Mouse (Mus musculus) kidney, postnatal 4 days (tissue): ENCODE measurements around the gene Dhcr24.

Experiments
- DNase-seq, 2 experiments: peaks; one replicate each; pipeline ENCODE4 v3.0.0; 2021; ENCODE audit warnings: mixed read lengths in 2 of 2

Dhcr24 gene

GRCm38 (mm10) chr4:106606639-106607554 is 46.1 kb downstream of the Dhcr24 start:
- DNase-seq: no peak

- DNase-seq: no peak
These were observed 47.1 kb downstream of the Dhcr24 start for GRCm38 (mm10) chr4:106607905-106608304.

GRCm38 (mm10) chr4:106613105-106613504 is 52.3 kb downstream of the Dhcr24 start:
- no peak for DNase-seq

- DNase-seq: no peak
These were observed 52.7 kb downstream of the Dhcr24 start for GRCm38 (mm10) chr4:106613560-106613959.

DNA sequence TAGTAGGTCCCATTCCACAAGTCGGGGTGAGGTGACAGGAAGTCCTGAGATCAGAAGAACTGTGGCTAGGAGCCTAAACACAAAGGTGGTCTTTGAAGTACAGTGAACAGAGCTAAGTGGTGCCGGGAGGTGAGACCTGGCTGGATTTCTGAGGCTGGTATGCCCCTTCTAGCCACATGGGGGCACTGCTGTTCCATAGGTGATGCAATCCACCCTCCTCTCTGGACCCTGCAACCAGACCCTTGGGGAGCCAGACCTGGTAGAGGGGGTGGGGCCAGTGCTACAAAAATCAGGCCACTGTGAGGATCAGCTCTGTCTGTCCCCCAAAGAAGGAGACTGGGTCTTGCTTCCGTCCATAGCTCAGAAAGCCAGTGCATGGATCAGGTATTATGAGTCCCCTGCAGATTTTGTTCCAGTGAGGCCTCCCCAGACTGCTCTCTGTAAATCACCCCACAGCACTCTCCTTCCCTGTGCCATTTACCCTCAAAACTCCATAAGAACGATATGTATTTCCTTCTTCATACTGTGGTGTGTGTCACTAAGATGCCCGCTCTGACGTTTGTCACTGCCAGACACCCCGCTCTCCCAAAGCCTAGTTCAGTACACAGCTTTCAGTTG is 53.5 kb downstream of the Dhcr24 start:
- DNase-seq: peak; percentile 83 to 84

GRCm38 (mm10) chr4:106614881-106615280 is 54.0 kb downstream of the Dhcr24 start:
- DNase-seq: no peak

GRCm38 (mm10) chr4:106615637-106616036 is 54.8 kb downstream of the Dhcr24 start:
- DNase-seq: no peak

DNA sequence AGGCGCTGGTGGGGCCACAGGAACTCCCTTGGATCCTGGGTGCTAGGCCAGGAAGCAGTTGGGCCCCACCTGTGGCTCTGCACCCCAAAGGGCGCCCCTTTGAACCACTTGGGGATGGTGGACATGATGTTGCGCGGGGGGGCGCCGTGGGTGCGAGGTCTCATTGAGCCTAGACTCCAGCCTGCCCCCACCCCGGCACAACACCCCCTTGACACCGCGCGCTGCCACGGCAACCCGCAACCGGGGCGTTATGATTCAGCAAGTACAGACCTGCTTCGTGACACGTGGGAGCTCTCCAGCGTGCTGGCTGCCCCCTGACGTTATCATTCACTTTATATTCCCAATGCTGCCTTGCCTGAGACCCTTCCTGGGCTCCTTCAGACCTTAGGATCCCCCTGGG is 56.2 kb downstream of the Dhcr24 start, which contains the start of gene Lexm:
TSS of gene Lexm (minus strand) at position 186 of the 400 bp plus-strand sequence.
- peak; percentile 54 to 59 for DNase-seq

DNA sequence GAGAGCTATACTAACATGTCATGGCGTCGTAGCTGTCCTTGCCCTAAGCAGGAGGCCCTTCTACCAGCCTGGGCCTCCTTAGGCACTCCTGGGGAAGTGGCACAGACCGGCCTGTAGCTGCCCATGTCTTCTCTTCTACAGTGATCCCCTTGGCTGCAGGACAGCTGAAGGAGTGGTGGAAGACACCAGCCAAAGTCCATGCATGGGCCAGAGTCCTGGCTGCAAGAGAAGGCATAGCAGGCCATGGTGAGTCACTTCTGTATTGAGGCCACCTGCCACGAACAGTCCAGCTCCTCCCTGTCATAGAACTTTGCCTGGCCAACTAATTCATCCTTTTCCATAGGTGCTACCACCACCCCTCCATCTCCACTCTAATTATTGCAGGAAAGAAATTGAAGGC is 58.1 kb downstream of the Dhcr24 start:
- no peak for DNase-seq

DNA sequence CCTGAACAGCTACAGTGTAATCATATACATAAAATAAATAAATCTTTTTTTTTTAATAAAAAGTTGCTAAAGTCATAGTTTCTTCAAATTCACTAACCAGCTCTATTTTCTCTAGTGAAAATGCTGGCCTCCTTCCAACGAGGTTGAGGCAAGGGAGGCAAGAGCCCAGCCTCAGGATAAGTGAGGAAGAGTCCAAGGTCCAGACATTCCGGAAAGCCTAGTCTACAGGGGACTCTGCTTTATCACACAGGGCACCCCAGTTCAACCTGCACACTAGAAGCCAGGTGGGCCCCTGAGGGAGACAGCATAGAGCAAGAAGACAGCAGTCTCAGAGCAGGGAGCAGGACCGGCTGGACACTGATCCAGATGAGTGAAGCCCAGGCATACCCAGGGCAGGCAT is 60.6 kb downstream of the Dhcr24 start:
- DNase-seq: no peak

DNA sequence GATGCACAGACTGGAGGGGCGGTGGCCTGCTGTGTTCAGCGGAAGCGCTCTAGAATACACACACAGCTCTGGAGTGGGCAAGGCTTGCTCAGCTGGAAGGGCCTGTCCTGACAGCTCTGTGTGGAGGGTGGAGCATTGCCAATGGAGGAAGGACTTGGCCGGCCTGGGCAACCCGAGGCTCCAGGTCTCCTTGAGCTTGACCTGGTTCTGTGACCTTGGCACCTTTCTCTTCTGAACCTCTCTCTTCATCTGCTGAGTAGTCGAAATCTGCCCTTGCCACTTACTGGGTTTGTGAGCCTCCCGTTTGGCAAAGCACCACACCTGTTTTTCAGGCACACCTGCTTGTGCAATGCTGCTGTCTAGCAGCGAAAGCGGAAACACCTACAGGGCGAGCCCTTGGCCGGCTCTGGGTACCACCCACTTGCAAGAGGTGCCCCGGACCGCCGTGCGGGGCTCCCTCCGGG is 61.2 kb downstream of the Dhcr24 start, which contains the start of gene Ttc22:
TSS of gene Ttc22 (plus strand) at position 403 of the 464 bp plus-strand sequence.
- no peak for DNase-seq

DNA sequence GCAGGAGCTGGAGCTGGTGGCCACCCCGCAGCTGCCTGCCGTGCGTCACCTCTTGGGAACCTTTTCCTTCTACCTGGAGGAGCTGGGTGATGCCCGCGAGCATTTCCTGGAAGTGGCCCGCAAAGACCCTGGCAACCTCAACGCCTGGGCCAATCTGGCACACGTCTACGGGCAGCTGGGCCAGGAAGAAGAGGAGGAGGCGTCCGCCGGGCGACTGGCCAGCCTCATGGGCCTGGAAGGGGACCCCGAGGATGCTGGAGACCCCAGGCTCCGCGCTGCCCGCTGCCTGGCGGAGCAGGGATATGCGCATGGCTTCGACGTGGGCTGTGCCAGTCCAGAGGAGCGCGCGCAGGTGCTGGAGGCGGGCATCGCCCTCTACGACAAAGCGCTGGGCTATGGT is 61.9 kb downstream of the Dhcr24 start:
- DNase-seq: no peak

DNA sequence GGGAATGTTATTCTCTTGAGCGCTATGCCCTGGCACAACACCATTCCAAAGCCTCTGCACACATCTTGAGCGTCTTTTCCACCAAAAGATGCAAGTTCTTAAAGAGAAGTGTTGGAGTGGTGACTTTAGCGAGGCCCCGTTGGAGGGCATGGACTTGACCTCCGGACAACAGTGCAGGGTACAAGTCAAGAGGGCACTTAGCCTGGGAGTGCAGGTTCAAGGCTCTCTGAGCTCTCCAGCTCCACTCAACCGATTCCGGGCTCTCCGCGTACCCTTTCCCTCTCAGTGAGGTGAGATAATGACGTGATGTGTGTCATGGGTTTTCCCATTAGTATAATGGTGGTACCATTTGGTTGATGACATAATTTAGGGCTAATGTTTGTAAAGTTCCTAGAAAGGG is 63.4 kb downstream of the Dhcr24 start:
- no peak for DNase-seq

DNA sequence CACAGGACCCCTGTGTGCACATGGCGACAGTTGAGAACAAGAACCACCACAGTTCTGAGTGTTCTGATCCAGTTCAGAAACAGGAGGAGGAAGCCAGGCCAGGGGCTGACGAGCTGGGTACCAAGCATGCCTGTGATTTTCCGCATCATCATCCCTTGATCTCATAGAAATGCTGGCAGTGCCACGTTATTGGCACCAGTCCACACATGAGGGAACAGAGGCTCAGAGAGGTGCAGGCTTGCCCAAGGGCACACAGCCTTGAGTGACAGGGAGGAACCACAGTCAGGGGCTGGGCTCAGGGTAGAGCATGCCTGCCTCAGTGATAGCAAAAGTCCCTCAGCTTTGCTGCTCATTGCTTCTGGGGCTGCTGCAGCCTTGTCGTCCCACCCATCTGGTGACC is 67.0 kb downstream of the Dhcr24 start:
- DNase-seq: no peak

GRCm38 (mm10) chr4:106628650-106629360 is 68.0 kb downstream of the Dhcr24 start:
- DNase-seq: peak in 1 of 2 experiments; percentile 65

DNA sequence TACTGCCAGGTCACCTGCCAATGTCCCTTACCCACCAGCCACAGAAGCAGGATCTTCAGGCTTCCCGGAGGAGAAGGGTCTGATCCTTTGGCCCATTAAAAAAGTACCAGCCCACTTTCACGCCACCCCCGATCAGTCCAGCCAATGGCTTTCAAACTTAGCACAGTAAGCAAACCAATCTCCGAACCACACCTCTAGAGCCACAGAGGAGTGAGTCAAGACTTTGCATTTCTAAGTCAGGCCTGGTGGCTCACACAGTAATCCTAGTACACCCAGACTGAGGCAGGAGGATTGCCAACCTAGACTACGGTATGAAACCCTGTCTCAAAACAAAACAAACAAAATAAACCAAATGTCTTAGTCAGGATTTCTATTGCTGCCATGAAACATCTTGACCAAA is 68.5 kb downstream of the Dhcr24 start:
- DNase-seq: peak in 1 of 2 experiments; percentile 44

GRCm38 (mm10) chr4:106630333-106631220 is 69.7 kb downstream of the Dhcr24 start:
- peak; percentile 81 to 83 for DNase-seq

DNA sequence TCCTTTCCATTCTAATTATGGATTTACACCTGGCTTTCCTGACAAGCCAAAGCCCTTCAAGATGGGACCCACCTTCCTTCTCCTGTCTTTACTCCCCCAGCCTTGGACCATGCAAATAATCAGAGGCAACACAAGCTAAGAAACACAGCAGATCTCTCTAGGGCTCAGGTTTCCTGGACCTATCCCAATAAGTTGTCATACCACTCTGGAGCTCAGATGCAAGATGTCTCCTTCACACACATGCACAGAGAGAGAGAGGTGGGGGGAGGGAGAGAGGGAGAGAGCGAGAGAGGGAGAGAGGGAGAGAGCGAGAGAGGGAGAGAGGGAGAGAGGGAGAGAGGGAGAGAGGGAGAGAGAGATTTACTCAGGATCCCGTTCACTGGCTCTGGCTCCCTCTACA is 71.5 kb downstream of the Dhcr24 start:
- DNase-seq: no peak

DNA sequence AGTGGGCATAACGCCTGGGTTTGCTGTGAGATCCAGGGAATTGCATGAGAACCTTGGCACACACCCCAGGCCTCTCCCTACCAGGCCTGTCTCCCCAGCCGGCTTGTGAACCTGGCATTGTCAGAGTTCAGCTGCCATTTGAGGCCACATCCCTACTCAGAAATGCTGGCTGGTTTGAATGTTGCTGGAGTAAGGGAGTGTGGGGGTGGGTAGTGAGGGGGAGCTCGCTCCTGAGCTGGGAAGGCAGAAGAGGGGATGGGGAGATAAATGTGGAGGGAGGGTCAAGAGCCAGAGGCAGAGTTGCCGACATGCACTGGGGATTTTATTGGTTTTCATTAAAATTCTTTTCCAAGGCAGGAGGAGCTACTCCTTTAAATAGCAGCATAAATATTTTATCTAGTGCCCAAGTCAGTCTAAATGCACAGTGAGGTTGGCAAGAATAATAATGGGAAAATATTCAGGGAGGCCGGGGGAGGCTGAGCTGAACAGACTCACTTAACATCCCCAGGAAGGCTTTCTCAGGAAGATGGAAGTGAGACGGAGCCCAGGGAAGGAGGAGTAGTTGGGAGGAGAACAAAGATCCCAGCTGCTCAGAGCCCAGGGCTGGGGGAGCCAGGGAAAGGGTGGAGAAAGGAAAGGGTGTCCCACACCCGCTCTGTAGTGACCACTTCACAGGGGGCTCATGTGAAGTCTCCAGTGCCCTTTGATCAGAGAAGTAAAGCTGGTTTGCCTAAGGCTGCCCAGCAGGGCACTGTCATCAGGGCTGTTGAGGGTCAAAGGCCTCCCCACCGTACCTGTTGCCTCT is 72.6 kb downstream of the Dhcr24 start:
- DNase-seq: peak; percentile 48 to 72

DNA sequence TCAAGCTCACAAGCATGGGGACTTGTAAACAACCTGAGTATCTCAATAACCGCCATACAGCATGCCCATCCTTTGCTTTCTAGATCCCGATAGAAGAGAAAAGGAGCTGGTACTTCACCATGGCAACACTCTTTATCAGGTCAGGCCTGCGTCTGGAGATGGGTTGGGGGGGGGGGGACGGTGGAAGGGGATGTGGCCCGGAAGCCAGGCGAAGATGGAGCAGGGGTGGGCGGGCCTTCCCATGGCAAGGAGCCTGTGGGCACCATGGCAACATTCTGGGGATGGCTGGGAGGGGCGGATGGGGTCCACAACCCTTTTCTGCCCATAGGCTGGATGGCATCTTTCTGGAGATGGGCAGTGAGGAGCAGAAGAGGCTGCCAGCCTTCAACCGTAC is 73.2 kb downstream of the Dhcr24 start:
- no peak for DNase-seq
